Mouse (Mus musculus) testis, adult 2 months (tissue): ENCODE data around the gene Dis3. TPM values are rescaled to one million over a fixed set of nuclear protein-coding genes. Genes with fewer than 3 reads are reported as not detected.
"Not testable (repeated sequence)": the region's sequence is repeated elsewhere in the genome, so short reads cannot be mapped to it uniquely, and the experiment has no call there.

Experiments used
- H3K27ac ChIP-seq: fragments of 200-500 bp; 2 replicates; pipeline ENCODE4 v1.5.1; 2012; ENCODE audit warnings: low read depth, low read length; ENCODE audit not compliant: control insufficient read depth, insufficient read depth
- H3K27me3 ChIP-seq: fragments of 200-500 bp; 2 replicates; pipeline ENCODE4 v1.6.1; 2012; ENCODE audit warnings: mild to moderate bottlenecking, low read length, moderate library complexity; ENCODE audit not compliant: control insufficient read depth, insufficient read depth
- H3K36me3 ChIP-seq: fragments of 200-500 bp; 2 replicates; pipeline ENCODE4 v1.6.1; 2012; ENCODE audit warnings: mild to moderate bottlenecking, low read length; ENCODE audit not compliant: control insufficient read depth, insufficient read depth
- H3K4me1 ChIP-seq: fragments of 200-500 bp; 2 replicates; pipeline ENCODE4 v1.6.1; 2012; ENCODE audit warnings: low read length; ENCODE audit not compliant: control insufficient read depth, insufficient read depth
- H3K4me3 ChIP-seq: fragments of 200-500 bp; 2 replicates; pipeline ENCODE4 v1.5.1; 2012; ENCODE audit warnings: low read depth, mild to moderate bottlenecking, low read length, moderate library complexity, mixed read lengths; ENCODE audit not compliant: control insufficient read depth
- CTCF ChIP-seq: fragments of 200-500 bp; IDR thresholded peaks from 2 replicates; pipeline ENCODE4 v1.5.1; 2012; ENCODE audit warnings: low read depth, mild to moderate bottlenecking, inconsistent platforms, low read length, moderate library complexity; ENCODE audit not compliant: control insufficient read depth, insufficient read depth, insufficient replicate concordance
- POLR2A ChIP-seq: fragments of 200-500 bp; IDR thresholded peaks from 2 replicates; pipeline ENCODE4 v1.6.1; 2012; ENCODE audit warnings: low read depth, mild to moderate bottlenecking, inconsistent platforms, low read length, moderate library complexity; ENCODE audit not compliant: control insufficient read depth
- polyA plus RNA-seq: library from polyadenylated mRNA; depleted of rRNA; stranded (reverse); fragments of >200 nt; gene quantifications from 2 replicates; pipeline ENCODE4 v1.2.3, GENCODE M21; 2012

The Dis3 gene
- polyA plus RNA-seq, 1 experiment, result 23.0 TPM

- Histone ChIP-seq H3K27me3 (no peaks in the 10 kb centered on the region), H3K4me1 (peaks cover 5% of the 10 kb centered on the region), H3K27ac (no peak overlapping the region), H3K4me3 (no peak overlapping the region), H3K36me3 (no peaks in the 10 kb centered on the region)
- TF ChIP-seq POLR2A (no peak), CTCF (no peak)
These were observed 55.5 kb downstream of the Dis3 start for GRCm38 (mm10) chr14:99044096-99044495.

GRCm38 (mm10) chr14:99043499-99043898 is 56.1 kb downstream of the Dis3 start:
- TF ChIP-seq CTCF (no peak), POLR2A (no peak)
- Histone ChIP-seq H3K27me3 (no peaks in the 10 kb centered on the region), H3K4me3 (no peak overlapping the region), H3K27ac (no peak overlapping the region), H3K4me1 (peaks cover 5% of the 10 kb centered on the region), H3K36me3 (no peaks in the 10 kb centered on the region)

DNA sequence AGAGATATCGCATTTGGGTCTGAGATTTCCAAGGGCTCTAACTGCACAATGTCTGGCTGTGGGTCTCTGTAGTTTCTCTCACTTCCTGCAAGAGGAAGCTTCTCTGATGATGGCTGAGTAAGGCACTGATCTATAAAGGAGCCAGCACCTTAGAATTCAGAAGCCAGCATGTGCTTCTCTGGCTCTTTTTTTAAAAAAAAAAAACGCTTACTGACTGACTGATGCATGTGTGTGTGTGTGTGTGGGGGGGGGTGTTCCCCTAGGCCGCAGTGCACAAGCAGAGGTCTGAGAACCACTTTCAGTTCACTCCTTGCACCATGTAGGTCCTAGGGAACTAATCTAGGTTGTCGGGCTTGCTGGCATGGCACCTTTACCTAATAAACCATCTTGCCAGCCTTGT is 58.2 kb downstream of the Dis3 start:
- TF ChIP-seq CTCF, result no peak
- no peak for TF ChIP-seq POLR2A
- H3K27me3 ChIP-seq, result no peaks in the 10 kb centered on the region
- H3K27ac ChIP-seq, result no peak overlapping the region
- H3K4me3 ChIP-seq, result no peak overlapping the region
- H3K36me3 ChIP-seq, result no peaks in the 10 kb centered on the region
- peaks cover 3% of the 10 kb centered on the region for H3K4me1 ChIP-seq

DNA sequence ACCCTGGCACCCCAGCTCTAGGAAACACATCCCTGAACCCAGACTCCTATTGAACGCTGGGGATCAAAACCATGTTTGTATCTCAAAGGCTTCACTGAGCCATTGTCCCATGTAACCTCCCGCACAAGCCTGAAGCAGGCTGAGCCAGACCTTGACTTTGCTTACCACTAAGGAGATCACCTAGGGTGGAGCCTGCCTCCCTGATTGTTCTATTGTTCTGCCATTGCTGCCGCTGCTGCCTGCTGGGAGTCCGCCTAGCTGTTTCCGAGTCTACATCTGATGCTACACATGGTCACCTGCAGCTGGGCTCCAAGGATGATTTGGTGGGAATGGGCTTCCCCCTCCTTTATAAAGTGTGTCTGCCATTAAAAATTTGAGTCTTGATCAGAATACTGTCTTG is 60.3 kb downstream of the Dis3 start:
- not testable (repeated sequence) for H3K27ac ChIP-seq, H3K27me3 ChIP-seq, H3K4me1 ChIP-seq, H3K36me3 ChIP-seq, H3K4me3 ChIP-seq

DNA sequence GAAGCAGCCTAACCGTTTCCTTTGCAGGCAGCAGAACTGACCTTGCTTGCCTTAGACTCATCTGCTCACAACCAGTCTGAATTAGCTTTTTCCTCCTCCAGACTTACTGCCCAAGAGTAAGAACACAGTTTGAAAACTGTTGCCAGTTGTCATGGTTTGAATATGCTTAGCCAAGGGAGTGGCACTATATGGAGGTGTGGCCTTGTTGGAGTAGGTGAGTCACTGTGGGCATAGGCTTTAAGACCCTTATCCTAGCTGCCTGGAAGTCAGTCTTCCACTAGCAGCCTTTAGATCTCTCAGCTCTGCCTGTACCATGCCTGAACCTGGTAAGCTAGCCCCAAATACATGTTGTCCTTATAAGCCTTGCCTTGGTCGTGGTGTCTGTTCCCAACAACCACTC is 61.9 kb downstream of the Dis3 start:
- no peak overlapping the region for H3K4me3 ChIP-seq
- no peaks in the 10 kb centered on the region for H3K27me3 ChIP-seq
- H3K27ac ChIP-seq, result no peak overlapping the region
- TF ChIP-seq CTCF (no peak), POLR2A (no peak)
- no peaks in the 10 kb centered on the region for H3K4me1 ChIP-seq
- H3K36me3 ChIP-seq, result no peaks in the 10 kb centered on the region

- no peak for TF ChIP-seq CTCF
- no peak for TF ChIP-seq POLR2A
- H3K36me3 ChIP-seq, result no peaks in the 10 kb centered on the region
These were observed 63.5 kb downstream of the Dis3 start for GRCm38 (mm10) chr14:99036039-99036438.

DNA sequence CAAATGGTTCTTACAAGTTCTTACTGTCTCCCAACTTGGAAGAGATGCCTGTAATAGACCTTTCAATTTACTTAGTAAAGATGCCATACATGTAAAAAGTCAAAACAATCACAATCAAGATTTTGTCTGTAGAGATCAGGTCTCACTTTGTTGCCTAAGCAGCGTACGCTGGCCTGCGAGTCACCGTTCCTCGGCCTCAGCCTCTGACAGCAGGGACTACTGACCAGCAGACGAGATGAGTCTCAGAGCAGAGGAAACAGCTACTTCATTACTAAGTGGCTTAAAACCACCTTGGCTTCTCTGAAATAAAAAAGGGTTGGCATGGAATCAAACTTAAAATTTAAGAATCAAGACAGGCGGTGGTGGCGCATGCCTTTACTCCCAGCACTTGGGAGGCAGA is 64.7 kb downstream of the Dis3 start:
- not testable (repeated sequence) for H3K4me1 ChIP-seq, H3K27ac ChIP-seq, H3K4me3 ChIP-seq, H3K27me3 ChIP-seq, H3K36me3 ChIP-seq

More at GRCm38 (mm10) chr14:99036039-99036438, 63.5 kb downstream of the Dis3 start:
- no peaks in the 10 kb centered on the region for H3K27me3 ChIP-seq
- no peaks in the 10 kb centered on the region for H3K4me1 ChIP-seq
- no peak overlapping the region for H3K27ac ChIP-seq
- H3K4me3 ChIP-seq, result no peak overlapping the region

DNA sequence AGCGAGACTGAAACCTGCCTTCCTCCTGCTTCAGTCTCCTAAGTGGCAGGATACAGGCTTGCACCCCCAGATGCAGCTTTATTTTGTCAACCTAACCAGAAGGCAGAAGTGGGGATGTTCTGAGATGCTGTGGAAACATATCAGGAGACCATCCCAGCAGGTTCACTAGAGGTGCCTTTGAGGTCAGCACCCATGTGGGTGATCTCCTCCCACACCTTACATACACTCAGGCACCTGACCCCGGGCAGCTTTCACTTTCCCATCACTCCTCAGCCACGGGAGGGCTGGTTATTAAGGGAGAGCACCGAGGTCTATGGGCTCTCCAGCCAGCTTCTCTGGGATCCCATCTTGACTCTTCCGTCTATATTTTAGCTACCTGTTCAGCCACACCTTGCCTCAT is 67.0 kb downstream of the Dis3 start:
- Histone ChIP-seq H3K4me1 (no peaks in the 10 kb centered on the region), H3K4me3 (no peak overlapping the region), H3K27ac (no peak overlapping the region), H3K27me3 (no peaks in the 10 kb centered on the region), H3K36me3 (no peaks in the 10 kb centered on the region)
- TF ChIP-seq CTCF (no peak), POLR2A (no peak)
